Mouse (Mus musculus): ENCODE data around the gene Cemip.

Gene Cemip

DNA sequence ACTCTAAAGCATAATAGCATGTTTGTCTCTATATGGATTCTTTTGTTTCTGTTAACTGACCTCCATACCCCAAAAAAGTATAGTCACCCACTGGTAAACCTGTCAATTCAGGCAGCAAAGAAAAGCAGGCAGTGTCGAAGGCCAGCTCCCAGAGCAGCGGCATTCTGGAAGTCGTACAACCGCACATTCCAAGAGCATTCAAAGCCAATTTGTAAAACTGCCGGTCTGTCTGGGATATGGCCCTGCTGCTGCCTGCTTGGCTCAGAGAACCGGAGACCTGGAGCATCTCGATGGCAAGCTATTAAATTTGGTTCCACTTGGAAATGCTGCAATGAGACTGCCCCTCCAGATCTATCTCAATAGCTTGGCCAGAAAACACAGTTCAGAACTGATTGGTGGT, 113.8 kb downstream of the Cemip start:
- in situ Hi-C loops (cut with MboI, MseI), result no loop called here

DNA sequence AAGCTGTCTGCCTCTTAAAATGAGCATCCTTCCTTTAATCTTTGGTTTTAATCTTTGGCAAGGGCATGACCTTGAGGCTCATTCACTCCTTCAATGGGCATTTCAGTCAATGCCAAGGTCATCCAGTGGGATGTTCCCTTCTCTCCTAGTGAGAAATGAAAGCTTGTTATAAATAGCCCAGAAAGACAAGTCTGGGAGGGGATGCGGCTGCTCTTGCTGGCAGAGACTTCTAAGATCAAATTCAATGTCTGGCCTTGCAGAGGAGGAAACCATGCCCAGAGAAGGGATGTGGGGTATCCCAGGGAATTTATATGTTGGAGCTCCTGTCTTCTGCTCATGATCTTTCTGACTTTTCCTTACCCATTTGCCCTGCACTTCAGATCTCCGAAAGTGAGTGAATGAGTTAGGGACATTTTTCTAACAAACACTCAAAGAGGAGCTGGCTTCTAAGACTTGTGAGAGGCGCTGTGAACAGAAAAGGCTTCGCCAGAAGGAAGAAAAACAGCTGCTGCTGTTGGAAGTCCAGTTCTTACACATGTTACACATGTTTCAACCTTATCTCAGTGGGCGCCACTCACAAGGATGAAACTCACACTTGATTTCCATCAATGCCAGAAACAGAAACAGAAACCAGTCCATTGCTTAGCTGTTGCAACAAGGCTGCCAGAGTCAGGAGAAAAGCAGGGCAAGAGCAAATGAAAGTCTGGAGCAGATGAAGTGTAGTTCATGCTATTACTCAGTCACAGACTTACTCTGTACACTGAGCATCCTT, 120.1 kb downstream of the Cemip start:
- in situ Hi-C loops (cut with MboI, MseI), result no loop called here

DNA sequence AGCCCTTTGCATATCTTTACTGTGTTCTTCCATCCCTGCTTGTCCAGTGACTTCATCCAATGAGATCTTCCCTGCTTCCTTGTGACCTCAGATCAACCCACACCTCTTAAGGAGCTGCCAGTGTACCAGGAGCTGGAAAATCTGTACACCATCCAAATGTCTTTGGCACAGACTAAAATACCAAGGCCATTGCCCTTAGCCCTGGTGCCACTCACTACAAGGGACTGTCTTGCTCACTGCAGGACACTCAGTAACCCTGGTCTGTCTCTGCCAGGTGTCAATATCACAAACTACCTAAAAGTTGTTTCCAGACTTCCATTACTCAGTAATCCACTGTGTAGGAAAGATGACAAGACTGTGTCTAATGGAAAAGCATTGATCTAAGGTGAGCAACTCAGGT, 121.1 kb downstream of the Cemip start:
- in situ Hi-C loops (cut with MboI, MseI), result no loop called here

DNA sequence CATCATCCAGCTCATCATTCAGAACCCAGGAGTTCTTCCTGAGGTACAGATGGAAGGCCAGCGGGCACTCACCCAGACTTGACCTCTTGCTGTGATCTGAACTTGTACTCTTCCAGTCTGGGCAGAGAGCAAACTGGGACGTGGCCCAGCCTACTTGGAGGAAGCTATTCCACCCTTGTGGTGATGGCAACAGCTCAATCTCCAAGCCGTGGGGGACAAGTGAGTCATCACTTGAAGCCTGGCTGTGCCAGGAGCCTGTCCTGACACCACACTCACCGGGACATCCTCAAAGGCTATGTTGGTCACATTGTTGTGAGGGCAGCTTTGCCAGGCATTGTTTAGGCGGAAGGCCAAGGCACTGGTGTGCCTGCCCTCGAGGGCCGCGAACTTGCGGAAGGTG, 133.8 kb downstream of the Cemip start:
- in situ Hi-C loops (cut with MboI, MseI), result no loop called here

DNA sequence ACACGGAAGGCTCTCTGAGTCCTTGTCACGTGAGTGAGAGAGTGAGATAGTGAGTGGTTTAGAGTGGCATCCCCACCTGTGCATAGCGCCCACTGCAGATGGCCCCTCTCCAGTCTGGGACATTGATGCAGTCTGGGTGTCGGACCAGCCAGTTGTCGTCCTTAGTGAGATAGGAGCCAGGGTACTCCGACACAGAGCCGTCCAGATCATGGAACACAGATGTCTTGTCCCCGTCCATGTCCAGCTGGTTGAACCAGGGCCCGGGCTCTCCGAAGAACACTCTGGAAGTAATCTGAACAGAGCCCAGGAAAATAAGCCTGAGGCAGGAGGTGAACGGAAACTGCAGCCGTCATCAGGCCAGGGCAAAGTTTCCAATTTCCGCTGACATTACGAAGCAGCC, 135.0 kb downstream of the Cemip start:
- in situ Hi-C loops (cut with MboI, MseI), result no loop called here

DNA sequence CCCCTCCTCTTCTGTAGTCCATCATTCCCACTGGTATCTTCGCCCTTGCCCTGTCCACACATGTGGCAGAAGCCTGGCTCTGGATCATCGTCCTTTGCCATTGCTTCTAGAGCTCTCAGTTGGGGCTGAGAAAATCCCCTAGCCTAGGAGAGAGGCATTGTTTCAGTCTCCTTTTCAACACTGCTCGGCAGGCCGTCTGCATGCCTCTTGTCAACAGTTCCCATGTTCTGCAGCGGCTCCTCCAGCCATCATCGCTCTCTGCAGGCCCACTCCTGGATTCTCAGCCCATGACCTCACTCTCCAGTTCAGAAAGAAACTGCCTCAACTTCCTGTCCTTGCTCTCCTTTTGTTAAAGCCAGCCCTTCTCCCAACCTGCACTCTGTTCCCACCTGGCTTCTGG, 136.6 kb downstream of the Cemip start:
- in situ Hi-C loops (cut with MboI, MseI), result no loop called here

DNA sequence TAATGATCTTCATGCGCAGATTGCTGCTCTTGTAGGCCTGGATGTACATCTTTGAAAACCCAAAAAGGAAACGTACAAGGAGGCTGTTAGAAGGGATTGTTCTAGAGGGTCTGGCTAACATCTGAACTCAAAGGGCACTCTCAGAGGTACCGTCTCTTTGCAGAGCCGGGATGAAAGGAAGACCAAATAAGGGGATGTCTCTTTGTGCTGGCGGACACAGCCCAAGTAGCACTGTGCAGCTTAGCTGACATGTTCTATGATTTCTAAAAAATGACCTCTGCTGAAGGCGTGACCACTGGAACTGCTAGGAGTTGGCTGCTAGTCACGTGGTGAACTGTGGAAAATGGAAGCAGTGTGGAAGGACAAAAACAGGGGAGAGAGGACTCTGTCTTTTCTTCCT, 137.6 kb downstream of the Cemip start:
- in situ Hi-C loops (cut with MboI, MseI), result no loop called here

DNA sequence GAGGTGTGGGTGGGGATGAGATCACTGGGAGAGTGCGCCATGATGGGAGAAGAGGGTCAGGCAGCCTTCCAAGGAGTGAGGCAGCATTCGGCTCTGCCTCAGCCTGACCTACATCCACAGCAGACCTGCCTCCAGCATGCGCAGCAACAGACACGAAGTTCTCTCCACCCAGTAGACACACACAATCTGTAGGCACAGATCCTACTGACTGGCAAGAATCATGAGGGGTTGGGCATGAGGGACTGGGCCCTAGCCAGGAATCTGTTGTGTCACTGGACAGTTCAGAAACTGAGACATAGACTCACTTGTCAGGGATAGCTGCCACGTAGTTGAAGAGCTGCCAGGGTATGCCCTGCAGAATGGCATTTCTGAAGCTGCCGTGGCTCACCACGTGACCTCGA, 144.6 kb downstream of the Cemip start:
- in situ Hi-C loops (cut with MboI, MseI), result no loop called here

DNA sequence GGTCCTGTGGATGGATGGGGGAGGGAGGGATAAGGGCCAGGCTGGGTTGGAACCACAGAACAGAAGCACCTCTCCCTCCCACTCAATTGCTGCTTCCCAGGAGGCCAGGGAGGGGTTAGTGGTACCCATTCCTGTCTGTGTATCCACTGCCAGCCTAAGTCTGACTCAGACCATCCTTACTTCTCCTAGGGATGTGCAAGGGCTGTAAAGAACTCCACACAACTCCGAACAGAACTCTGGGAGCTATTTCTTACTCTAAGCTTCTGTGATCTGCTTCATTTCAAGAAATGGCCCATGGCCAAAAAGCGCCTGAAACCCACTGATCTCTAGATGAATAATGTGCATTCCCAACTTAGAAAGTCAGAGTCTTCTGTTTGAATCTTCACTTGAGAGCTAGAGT, 146.2 kb downstream of the Cemip start:
- in situ Hi-C loops (cut with MboI, MseI), result no loop called here

DNA sequence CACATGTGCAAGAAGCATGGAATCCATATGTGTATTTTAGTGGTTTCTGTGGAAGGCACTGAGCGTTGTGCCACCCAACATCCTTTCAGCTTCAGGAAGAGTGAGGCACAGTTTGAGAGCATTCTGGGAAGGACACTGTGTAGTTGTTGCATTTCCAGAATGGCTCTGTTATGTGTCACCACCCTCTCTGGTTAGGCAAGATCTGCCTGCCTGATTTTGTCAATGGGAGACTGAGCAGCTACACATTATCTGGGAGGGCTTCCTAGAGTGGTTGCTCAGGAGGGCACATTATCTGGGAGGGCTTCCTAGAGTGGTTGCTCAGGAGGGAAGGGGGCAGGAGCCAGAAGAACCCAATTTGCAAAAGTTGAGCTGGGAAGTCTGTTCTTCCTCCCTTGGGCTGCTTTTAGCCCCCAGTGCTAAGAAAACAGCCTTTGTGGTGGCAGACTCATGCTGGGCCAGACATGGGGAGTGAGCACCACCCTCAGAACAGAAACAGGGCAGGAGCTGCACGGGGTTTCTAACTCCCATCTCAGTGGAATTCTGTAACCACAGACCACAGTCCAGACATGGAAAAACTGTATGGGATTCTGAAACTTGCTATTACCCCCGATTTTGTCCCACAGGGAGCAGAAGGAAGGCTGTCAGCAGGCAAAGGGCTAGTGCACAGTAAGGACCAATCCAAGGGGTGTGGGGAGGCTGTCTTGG, 147.1 kb downstream of the Cemip start:
- in situ Hi-C loops (cut with MboI, MseI), result no loop called here

DNA sequence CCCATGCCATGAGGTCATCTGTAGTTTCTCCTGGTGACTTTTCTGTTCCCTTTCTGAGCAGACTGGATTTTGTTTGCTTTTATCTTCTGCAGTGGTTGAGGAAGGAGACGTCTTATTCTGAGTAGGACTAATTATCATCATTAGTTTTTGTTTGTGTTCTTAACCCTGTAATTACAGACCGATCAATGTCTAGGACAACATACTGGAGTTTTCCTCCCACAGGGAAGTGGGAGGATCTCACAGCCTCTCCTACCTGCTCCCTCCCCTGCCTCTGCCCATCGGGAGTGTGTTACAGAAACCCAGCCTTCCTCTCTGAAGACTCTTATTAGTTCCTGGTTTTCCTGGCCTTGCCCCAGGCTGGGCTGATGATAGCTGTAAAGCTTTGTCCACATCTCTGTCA, 164.7 kb downstream of the Cemip start:
- in situ Hi-C loops (cut with MboI, MseI), result no loop called here

DNA sequence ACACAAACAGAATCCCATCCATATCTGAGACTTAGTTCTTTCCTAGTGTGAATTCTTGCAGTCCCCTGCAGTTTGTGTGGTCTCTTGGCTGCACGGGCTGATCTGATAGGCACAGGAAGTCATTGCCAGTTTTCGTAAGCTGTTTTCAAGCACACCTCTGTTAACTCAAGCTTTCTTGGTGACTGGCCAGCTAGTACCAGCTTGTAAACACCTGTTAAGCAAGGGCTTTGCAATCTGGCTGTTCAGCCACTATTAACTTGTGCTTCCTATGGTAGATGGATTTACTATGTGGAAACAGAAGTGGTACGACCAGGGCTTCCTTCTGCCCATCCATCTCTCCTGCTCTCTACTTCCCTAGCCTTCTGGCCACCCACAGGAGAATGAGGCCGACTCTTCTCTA, 166.1 kb downstream of the Cemip start:
- in situ Hi-C loops (cut with MboI, MseI), result no loop called here

DNA sequence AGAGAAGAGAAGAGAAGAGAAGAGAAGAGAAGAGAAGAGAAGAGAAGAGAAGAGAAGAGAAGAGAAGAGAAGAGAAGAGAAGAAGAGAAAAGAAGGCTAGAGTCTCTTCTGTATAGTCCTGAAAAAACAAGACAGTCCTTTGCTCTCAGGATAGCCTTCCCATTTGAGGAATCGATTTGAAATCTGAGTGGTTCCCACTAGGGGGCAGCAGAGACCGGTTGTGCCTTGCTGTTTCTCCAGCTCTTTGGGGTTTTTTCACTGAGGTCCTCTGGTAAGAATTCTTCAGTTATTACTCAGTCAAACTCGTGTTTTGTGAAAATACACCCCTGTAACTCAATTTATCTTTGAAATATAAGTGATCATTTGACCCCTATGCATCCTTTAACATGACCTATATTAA, 171.7 kb downstream of the Cemip start:
- in situ Hi-C loops (cut with MboI, MseI), result loop anchor here (5.0 to 10.0 kb wide), 2 partner anchors 170 to 433 kb away; partner anchors contain the start of gene Cemip

DNA sequence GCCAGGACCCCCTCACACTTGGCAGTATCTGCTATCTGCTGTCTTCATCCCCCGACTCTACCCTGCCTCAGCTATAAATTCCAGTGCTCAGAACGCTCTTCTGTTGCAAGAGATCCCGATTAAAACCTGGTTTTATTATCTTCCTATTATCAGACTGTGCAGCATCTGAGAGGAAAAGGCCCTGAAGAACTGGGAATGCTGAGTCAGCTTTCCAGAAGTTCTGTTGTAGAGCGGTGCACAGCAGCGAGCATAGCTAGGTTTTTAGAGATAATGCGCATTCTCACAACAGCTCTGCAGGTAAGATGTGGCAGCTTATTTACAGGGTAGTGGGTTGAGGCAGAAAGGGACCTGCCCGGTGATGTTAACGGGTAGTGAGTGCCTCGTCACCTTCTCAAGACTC, 172.3 kb downstream of the Cemip start:
- in situ Hi-C loops (cut with MboI, MseI), result loop anchor here (5.0 to 10.0 kb wide), 2 partner anchors 171 to 433 kb away; partner anchors contain the start of gene Cemip

DNA sequence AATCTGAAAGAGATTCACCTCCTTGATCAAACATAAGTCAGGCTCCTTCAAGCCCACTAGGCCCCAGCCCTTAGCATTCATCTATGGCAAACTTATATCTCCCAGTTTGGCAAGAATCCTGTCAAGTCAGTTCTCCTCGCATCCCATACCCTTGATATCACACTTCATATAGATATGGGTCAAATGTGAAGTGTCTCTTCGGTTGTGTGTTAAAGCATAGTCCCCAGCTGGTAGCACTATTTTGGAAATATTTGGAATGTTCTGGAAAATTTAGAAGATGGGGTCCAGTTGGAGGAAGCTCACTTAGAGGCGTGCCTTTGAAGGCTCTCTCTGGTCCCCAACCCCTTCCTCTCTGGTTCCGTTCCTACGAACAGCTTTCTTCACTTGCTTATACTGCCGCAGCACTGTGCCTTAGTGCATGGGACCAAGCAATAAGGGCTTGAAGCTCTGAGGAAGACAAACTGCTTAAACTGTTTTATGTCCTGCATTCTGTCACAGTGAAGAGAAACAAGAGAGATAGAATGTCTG, 172.8 kb downstream of the Cemip start:
- in situ Hi-C loops (cut with MboI, MseI), result loop anchor here (5.0 to 10.0 kb wide), 2 partner anchors 171 to 434 kb away; partner anchors contain the start of gene Cemip

DNA sequence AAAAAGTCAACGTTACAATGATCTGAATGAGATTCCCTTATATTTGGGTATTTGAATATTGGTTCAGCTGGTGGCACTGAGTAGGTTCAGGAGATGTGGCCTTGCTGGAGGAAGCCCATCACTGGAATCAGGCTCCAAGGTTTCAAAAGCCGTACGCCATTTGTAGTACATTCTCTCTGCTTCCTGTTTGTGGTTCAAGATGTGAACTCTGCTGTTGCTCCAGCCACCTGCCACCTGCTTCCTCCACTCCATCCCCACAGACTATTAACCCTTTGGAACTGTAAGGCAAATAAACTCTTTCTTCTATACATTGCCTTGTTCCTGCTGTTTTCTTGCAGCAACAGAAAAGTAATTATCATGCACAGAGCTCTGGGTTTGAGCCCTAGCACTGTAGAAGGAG, 174.4 kb downstream of the Cemip start:
- in situ Hi-C loops (cut with MboI, MseI), result loop anchor here (5.0 to 10.0 kb wide), 2 partner anchors 173 to 435 kb away; partner anchors contain the start of gene Cemip

DNA sequence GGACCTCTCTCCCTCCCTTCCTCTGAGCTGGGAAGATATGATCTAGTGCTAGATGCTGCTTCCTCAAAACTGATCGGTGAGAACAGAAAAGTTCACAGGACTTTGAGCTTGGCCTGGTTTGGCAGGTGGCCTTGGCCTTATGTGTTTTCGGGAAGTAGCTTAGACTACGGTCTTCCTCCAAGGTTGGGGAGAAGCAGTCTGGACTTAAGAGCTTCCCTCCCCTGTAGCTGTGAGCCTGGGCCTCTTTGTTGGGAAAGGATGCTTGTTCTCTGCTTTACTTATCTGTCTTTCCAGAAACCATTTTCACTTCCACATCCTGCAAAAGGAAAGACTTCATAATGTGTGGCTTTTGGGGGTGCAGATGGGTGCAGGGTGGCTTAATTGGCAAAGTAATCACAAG, 181.5 kb downstream of the Cemip start:
- in situ Hi-C loops (cut with MboI, MseI), result no loop called here

DNA sequence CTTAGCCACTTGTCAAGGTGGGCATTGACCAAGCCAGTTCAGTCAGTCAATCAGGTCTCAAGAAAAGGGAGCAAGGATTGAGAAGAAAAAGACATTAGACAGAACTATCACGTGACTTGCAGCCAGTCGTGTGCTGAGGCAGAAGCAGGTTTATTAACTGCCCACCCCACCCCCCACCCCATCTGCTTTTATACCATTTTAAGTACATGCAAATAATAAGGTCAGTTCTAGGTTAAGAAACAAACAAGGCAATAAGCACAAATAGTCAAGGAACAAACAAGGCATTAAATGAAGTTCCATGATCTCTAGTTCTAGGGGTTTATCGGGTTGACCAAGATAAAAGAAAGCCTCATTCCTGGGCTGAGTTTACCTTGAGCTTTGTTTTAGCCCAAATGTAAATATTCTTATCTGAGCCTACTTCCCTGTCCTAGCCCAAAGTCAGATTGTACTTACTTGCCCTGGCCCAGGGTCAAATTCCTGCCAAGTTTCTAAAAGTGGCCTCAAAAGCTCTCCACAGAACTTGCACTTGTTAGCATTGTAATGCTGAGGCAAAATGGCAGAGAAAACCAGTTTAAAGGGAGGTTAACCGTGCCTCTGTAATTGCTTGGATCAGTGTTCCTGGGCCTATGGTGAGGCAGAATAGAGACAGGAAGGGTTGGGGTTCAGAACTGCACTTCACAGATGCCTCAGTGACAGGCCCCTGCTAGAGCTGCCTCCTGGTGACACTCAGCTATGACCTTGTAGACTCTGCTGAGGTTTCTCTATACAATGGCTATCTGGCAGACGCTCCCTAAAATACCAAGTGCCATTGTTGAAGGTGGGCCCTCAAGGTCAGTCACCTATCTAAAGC, 183.8 kb downstream of the Cemip start:
- in situ Hi-C loops (cut with MboI, MseI), result no loop called here

DNA sequence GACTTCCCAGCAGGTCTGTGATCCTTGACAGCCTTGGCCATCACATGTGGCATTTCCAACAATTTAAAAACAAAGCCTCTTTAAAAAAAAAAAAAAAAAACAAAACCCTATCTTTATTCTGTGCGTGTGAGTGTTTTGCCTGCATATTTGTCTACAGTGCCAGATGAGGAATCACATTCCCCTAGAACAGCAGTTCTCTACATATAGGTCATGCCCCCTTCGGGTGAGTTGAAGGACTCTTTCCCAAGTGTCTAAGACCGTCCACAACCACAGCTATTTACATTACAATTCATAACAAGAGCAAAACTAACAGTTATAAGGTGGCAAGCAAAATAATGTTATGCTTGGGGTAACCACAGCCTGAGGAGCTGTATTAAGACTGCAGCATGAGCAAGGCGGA, 184.9 kb downstream of the Cemip start:
- in situ Hi-C loops (cut with MboI, MseI), result no loop called here

DNA sequence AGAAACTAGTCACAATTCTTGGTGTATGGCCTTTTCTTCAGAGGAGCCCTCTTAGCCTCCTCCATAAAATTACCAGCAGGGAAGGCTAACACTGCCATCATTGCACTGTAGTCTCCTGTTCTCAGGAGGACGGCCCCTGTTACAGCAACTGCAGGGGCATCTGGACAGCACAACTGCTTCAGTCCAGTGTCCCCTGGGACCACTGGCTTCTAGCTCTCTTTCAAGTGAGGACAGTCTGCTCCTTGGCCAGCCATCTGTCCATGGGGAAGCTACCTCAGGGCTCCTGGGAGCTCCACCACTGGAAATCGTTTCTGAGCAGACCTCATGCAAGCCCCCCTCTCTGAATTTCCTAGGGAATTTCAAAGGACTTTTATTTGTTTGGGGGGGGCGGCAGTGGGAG, 185.8 kb downstream of the Cemip start:
- in situ Hi-C loops (cut with MboI, MseI), result no loop called here

DNA sequence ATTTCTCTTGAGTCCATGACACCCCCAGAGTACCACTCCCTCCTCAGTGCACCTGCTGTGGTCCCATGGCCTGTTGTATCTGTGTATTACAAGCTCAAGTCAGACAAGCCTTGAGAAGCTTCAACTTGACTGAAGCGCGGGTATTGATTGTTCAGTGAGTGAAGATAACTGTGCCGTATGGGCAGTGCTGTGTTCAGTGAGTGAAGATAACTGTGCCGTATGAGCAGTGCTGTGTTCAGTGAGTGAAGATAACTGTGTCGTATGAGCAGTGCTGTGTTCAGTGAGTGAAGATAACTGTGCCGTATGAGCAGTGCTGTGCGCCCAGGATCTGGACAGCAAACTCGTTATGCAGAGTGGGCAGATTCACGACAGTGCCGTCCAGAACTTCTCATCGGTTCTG, 188.0 kb downstream of the Cemip start:
- in situ Hi-C loops (cut with MboI, MseI), result loop anchor here (10.0 to 25.0 kb wide), 2 partner anchors 789 to 1023 kb away; partner anchors contain the start of gene Zfand6
